Mouse (Mus musculus) Muller cell, postnatal 12 days (primary cell): ENCODE data around the gene Gm15130.

ENCODE experiments used
- DNase-seq: peaks from one replicate; pipeline ENCODE4 v3.0.0-alpha.2; 2015; ENCODE audit errors: inconsistent ontology term

The Gm15130 gene

DNA sequence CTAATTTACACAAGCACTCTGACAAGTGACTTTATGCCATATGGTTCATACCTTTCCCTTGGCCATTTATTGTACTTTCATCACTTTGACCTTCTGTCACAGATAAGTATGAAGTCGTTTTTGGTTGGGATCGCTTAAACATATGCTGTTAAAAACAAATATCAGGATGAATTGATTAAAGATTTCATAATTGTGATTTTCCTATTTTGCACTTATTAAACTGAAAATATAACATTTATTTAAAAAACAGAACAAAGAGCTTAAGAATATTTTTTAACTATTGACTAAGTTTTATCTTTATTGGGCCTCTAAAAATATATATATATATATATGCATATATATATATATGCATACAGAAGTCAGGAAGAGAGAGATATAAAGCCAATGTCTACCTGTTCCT, at the start of gene Gm15130:
Gene Gm15130 (minus strand): TSS at position 101 of the 400 bp plus-strand sequence.
- no peak for DNase-seq

GRCm38 (mm10) chr2:111182068-111182467, 29.3 kb upstream of the Gm15130 start:
- DNase-seq, result no peak

DNA sequence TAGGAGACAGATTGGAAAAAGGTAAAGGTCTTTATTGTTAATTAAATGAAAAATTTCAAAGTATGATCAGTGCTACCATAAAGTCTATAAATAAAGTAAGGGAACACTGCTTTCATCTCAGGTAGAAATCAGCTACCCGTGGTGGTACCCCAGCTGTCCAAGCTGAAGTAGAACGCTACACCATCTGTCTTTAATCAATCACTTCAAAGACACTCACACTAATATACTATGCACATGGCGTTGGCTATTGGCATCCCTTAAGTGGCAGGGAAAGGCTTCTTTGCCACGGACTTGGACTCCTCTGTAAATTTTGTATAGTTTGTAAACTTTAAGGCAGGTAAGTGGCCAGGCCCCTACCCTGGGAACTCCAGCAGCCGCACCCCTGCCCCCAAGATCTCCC, 17.0 kb downstream of the Gm15130 start:
- no peak for DNase-seq

DNA sequence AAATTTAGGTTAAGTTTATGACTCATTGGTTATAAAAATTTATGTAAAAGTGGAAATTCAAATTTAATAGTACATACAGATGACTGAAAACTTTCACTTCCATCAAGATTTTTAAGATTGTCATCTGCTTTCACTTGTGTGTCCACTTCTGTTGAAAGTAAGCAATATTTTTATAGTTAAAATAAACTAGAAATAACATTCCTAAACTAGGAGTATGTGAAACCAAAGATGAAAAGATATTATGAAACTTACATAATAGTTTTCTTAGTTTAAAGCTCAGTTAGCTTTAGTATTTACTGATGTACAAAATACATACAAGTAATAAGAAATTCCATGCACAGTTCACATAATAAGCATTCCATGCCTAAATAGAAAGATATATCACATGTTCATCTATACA, 46.9 kb downstream of the Gm15130 start, which contains the start of gene Gm13941:
Gene Gm13941 (minus strand): TSS at position 101 of the 400 bp plus-strand sequence.
- no peak for DNase-seq
